Mouse (Mus musculus) bone marrow, adult 2 months (tissue): ENCODE results near the gene Syt9.

Source experiments
- CTCF ChIP-seq: fragments of 200-500 bp; IDR thresholded peaks from 2 replicates; pipeline ENCODE4 v1.5.1; 2011; ENCODE audit warnings: low read length, control low read depth; ENCODE audit not compliant: control insufficient read depth, insufficient read depth
- POLR2A ChIP-seq: fragments of 200-500 bp; IDR thresholded peaks from 2 replicates; pipeline ENCODE4 v1.6.1; 2011; ENCODE audit warnings: low read depth, mild to moderate bottlenecking, control low read depth, low read length, borderline replicate concordance; ENCODE audit not compliant: control insufficient read depth

GRCm38 (mm10) chr7:107462962-107463361 lies 92.4 kb downstream of the Syt9 start:
- TF ChIP-seq POLR2A: no peak
- TF ChIP-seq CTCF: no peak
